Mouse (Mus musculus) left cerebral cortex, postnatal 4 days (tissue): ENCODE measurements around the gene Klhdc3. TPM values are rescaled to one million over a fixed set of nuclear protein-coding genes. Genes with fewer than 3 reads are reported as not detected.

ENCODE experiments used
- DNase-seq: peaks from one replicate; pipeline ENCODE4 v3.0.0-alpha.2; 2022
- intact Hi-C: fragments of 180-260 bp; cut with DNase I; formaldehyde crosslinking; loops from one replicate; pipeline ENCODE4 v1.15.1; 2025
- total RNA-seq, 2 experiments: library from RNA; stranded (reverse); gene quantifications; 2 replicates each; pipeline ENCODE4 v1.2.3; 2021

Gene Klhdc3
- total RNA-seq, 2 experiments from 2014 or later = 151 to 155 TPM

GRCm38 (mm10) chr17:46702506-46702905 is 21.8 kb upstream of the Klhdc3 start:
- DNase-seq = no peak
- intact Hi-C loops = no loop called here

- intact Hi-C loops = no loop called here
- no peak for DNase-seq
Measured at GRCm38 (mm10) chr17:46702100-46702499, 21.4 kb upstream of the Klhdc3 start.

GRCm38 (mm10) chr17:46701489-46701888 is 20.8 kb upstream of the Klhdc3 start:
- DNase-seq = no peak
- intact Hi-C loops = no loop called here

- no peak for DNase-seq
- intact Hi-C loops = no loop called here
Measured at GRCm38 (mm10) chr17:46699912-46700311, 19.2 kb upstream of the Klhdc3 start.

DNA sequence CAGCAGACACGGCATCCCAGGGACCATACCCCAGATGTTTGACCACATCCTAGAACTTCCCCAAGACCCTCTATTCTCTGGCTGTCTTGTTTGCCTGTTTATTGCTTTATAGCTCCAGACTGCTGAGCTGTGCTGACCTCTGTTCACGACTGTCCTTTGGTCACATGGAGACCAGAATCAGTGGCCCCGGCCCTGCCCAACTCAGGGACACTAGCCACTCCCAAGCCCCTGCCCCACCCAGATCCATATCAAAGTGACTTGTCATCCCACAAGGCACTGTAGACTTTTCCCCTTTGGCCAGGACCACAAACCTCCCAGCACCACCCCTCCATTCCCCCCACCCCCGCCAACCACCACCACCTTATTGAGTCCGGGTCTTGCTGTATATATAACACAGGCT is 18.5 kb upstream of the Klhdc3 start:
- no peak for DNase-seq
- intact Hi-C loops = no loop called here

GRCm38 (mm10) chr17:46698515-46698914 is 17.8 kb upstream of the Klhdc3 start:
- intact Hi-C loops = no loop called here
- no peak for DNase-seq

GRCm38 (mm10) chr17:46694517-46695063 is 13.9 kb upstream of the Klhdc3 start:
- DNase-seq = no peak

DNA sequence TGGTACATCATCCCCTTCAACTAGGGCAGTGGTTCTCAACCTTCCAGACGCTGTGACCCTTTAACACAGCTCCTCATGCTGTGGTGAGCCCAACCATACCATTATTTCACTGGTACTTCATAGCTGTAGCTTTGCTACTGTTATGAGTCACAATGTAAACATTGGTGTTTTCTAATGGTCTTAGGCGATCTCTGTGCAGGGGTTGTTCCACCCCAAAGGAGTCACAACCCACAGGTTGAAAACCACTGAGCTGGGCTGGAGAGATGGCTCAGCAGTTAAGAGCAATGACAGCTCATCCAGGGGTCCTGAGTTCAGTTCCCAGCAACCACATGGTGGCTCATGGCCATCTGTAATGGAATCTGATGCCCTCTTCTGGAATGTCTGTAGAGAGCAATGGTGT is 10.7 kb upstream of the Klhdc3 start:
- intact Hi-C loops = no loop called here

More at GRCm38 (mm10) chr17:46694517-46695063, 13.9 kb upstream of the Klhdc3 start:
- intact Hi-C loops = no loop called here

GRCm38 (mm10) chr17:46690665-46691064 is 10.0 kb upstream of the Klhdc3 start:
- DNase-seq = no peak
- intact Hi-C loops = no loop called here

More for the DNA sequence above, 10.7 kb upstream of the Klhdc3 start:
- no peak for DNase-seq

- intact Hi-C loops = no loop called here
Measured at GRCm38 (mm10) chr17:46685913-46686312, 5.2 kb upstream of the Klhdc3 start.

DNA sequence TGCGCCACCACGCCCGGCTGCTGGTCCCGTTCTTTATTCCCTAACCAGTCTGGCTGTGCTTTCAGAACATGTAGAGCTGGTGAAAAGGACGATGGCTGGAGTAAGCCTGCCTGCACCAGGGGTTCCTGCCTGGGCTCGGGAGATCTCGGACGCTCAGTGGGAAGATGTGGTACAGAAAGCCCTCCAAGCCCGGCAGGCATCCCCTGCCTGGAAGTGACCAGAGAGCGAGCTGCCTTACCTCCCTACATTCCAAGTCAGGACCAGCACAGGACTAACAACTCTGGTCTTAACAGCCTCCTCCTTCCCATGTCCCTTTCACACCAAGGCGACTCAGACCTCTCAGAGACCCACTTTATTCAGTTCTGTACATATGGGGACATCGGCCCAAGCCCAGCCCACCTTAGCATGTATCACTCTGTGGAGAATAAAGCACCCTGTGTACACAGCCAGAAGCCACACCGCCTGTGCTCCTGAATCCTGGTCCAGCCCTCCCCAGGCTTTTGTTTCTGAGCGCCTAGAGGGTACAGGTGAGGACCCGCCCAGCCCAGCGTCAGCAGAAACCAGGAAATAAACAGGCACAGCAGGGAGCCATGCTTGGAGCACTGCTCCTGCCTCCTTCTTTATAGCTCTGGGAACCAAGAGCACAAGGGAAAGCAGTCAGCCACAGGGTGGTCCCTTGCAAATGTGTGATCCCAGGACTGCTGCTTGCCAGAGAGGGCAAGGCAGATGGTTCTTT is 2.1 kb upstream of the Klhdc3 start:
- intact Hi-C loops = no loop called here
- DNase-seq = no peak

More at GRCm38 (mm10) chr17:46685913-46686312, 5.2 kb upstream of the Klhdc3 start:
- no peak for DNase-seq

GRCm38 (mm10) chr17:46681466-46682118 is 878 bp upstream of the Klhdc3 start:
- DNase-seq = no peak
- intact Hi-C loops = no loop called here

DNA sequence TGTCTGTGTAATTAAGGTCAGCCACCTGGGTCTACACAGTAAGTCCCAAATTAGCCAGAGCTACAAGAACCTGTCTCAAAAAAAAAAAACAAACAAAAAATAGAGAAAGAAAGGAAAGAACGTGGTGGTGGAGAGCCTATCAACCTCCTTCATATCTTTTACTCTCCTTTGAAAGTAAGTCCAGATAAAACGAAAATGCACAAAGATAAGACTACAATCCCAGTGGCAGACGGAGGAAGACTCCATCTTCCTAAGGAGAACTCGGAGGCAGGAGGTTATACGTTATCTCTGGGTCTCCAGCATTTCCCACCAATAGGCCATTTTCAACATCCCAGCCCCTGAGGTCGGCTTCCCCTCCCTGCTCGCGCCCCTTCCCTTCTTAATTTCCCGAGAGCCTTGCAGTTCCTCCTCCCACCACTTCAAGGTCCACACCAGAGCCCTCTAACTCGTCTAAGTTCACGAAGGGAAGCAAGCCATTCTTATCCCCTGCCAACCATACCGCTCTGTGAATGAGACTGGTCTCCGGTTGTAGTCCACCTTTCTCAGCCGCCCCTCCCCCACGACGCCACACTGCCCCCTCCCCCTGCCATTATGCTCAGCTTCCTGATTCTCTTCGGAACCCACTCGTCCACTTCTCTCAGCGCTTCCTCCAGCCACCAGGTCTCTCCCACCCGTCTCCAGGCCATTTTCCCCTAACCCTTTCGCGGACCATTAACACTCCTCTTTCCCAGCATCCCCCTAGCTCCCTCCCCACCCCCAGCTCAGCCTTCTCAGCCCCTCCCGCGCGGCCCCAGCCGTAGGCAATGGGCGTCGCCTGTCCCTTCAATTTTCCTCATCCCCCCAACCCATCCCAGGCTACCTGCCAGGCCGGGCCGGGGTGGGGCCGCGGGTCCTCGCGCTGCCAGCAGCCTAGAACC is 613 bp downstream of the Klhdc3 start:
- DNase-seq = peak; percentile 69
- intact Hi-C loops = no loop called here

- DNase-seq = no peak
- intact Hi-C loops = no loop called here
Measured at GRCm38 (mm10) chr17:46678911-46679310, 1.8 kb downstream of the Klhdc3 start.

GRCm38 (mm10) chr17:46678416-46678815 is 2.3 kb downstream of the Klhdc3 start, which contains the start of gene Mea1:
Gene Mea1, plus strand, starts transcription at chr17:46678793.
- DNase-seq = no peak
- intact Hi-C loops = no loop called here

DNA sequence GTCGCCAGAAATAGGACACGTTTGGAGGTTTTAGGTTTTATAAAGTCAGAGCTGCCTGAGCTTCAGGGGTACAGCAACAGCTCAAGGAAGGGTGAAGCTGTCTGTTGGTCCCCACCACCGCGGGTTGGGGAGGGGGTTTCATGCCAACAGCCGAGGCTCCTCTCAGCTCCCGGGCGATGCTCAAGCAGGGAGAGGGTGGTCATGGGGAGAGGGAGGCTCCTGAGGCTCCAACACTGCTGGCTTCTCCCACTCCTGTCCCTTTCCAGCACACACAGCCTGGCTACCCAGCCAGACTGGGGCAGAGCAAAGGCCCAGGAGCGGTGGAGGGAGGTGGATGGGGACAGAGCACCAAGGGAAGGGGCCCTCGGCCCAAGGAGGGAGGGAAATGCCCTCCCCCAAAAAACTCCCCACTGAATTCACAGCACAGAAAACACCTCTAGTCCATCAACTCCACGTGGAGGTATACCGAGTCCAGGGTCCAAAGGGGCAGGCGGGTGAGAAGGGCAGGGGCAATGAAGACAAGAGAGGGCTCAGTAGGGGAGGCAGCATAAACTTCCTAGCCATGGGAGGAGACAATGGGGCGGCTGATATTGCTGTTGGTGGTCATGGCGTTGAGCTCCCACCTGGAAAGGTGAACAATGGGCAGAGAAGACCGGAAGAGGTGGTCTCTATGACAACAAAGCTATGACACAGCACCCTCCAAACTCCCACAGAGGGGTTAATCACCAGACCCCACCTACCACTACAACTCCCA is 6.0 kb downstream of the Klhdc3 start:
- no peak for DNase-seq
- intact Hi-C loops = no loop called here

DNA sequence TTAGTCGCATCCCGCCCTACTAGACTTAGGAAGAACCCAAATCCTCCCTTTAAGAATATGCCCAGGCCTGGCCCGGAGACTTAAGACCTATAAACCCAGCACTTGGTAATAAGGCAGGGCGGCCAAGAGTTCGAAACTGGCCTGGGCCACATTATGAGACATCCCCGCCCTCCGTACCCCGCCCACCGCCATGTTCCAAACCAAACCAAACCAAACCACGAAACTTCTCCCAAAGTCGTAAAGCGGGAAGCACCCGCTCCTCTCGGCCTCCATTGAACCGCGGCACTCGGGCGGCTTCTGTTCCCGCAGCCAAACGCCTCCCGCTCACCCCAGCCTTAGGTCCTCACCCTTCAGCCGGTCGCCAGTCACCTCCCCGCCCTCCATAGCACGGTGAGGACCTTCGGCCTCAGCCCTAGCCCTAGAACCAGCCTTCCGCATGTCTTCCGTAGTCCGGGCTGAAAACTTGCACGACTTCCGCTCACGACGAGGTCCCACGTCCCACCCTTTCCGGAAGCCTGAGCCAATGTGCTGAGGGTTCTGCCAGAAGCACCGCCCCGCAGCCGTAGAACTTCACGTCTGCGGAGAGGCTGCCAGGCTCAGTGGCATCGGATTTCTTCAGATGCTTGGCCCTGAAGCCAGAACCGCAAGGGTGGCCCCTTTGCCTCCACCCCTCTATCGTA is 6.7 kb downstream of the Klhdc3 start, which contains the start of gene Rrp36:
Gene Rrp36 (minus strand): TSS at position 503 of the 680 bp plus-strand sequence.
- peak; percentile 89 for DNase-seq
- intact Hi-C loops = no loop called here

GRCm38 (mm10) chr17:46669911-46670310 is 10.8 kb downstream of the Klhdc3 start:
- no peak for DNase-seq
- intact Hi-C loops = no loop called here

DNA sequence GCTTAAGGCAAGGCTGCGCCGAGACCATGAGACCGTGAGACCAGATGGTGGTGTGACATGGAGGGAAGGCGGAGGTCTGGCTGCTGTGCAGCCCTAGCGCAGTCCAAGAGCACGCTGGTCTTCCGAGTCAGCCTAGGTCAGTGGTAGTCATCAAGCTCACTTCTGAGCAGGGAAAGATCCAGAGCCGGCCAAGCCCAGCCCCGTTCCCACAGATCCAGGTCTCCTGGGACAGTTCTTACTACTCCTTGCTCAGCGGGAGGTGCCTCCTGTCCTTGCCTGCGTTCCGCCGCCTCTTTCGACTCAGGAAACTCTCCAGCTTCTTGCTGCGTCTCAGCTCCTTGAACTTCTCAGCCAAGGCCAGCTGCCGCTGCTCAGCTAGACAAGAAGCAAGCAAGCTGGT is 13.0 kb downstream of the Klhdc3 start:
- intact Hi-C loops = no loop called here
- no peak for DNase-seq
